Mouse (Mus musculus) limb, embryonic 14.5 days (tissue): ENCODE results near the gene Parva. TPM values are rescaled to one million over a fixed set of nuclear protein-coding genes. Genes with fewer than 3 reads are reported as not detected.
A peak's percentile ranks its signal among the peaks of the same experiment; 100 is the strongest.

ENCODE experiments used
- ATAC-seq: fragments of 200-750 bp; cut with Nextera tagmentation; 2 replicates; pipeline ENCODE4 v1.8.0; 2017; ENCODE audit warnings: low read depth, moderate number of reproducible peaks, moderate TSS enrichment; ENCODE audit not compliant: low FRiP score
- DNase-seq: peaks from one replicate; pipeline ENCODE4 v3.0.0-alpha.2; 2015; ENCODE audit warnings: low spot score
- H3K27ac ChIP-seq: fragments of 300-500 bp; sonication (generic); replicated peaks from 2 replicates; pipeline ENCODE4 v1.5.1; 2014; ENCODE audit warnings: low read depth, mild to moderate bottlenecking, low read length, moderate library complexity, mixed read lengths
- H3K27me3 ChIP-seq: fragments of 300-500 bp; sonication (generic); 2 replicates; pipeline ENCODE4 v1.6.1; 2014; ENCODE audit warnings: low read length, mixed read lengths; ENCODE audit not compliant: control insufficient read depth, insufficient read depth
- H3K36me3 ChIP-seq: fragments of 300-500 bp; sonication (generic); 2 replicates; pipeline ENCODE4 v1.6.1; 2014; ENCODE audit warnings: mild to moderate bottlenecking, low read length, moderate library complexity, mixed read lengths; ENCODE audit not compliant: control insufficient read depth, insufficient read depth
- H3K4me1 ChIP-seq: fragments of 300-500 bp; sonication (generic); 2 replicates; pipeline ENCODE4 v1.6.1; 2014; ENCODE audit warnings: antibody characterized with exemption, low read length, mixed read lengths; ENCODE audit not compliant: control insufficient read depth, insufficient read depth
- H3K4me2 ChIP-seq: fragments of 300-500 bp; sonication (generic); replicated peaks from 2 replicates; pipeline ENCODE4 v1.6.1; 2014; ENCODE audit warnings: low read depth, mild to moderate bottlenecking, low read length, moderate library complexity; ENCODE audit not compliant: severe bottlenecking
- H3K4me3 ChIP-seq: fragments of 300-500 bp; sonication (generic); replicated peaks from 2 replicates; pipeline ENCODE4 v1.5.1; 2014; ENCODE audit warnings: low read length
- H3K9ac ChIP-seq: fragments of 300-500 bp; sonication (generic); 2 replicates; pipeline ENCODE4 v1.6.1; 2014; ENCODE audit warnings: mild to moderate bottlenecking, low read depth, low read length, moderate library complexity; ENCODE audit not compliant: severe bottlenecking
- H3K9me3 ChIP-seq: fragments of 300-500 bp; sonication (generic); 2 replicates; pipeline ENCODE4 v1.6.1; 2016; ENCODE audit warnings: low read length; ENCODE audit not compliant: control insufficient read depth
- POLR2A ChIP-seq: fragments of 200-500 bp; IDR thresholded peaks from 2 replicates; pipeline ENCODE4 v1.8.0; 2012; ENCODE audit warnings: inconsistent platforms, mild to moderate bottlenecking, moderate library complexity, borderline replicate concordance; ENCODE audit not compliant: insufficient read depth, insufficient read length; ENCODE audit errors: extremely low read depth
- WGBS: fragments of 180-500 bp; shearing (Covaris S2); extraction: QIAGEN DNeasy Blood & Tissue Kit; methylation state at CpG from one replicate; pipeline ENCODE4 v1.1.7; 2014; 5-methylcytosine and 5-hydroxymethylcytosine counted together
- polyA plus RNA-seq, 2 experiments: library from polyadenylated mRNA; depleted of rRNA in 1 of 2; stranded (reverse) in 1 of 2; unstranded in 1 of 2; fragments of >200 nt; fragmentation: Nextera tagmentation in 1 of 2; extraction: Ambion mirVana in 1 of 2; gene quantifications; 2 replicates each; pipeline versions ENCODE4 v1.2.1 to v1.2.3; 2012 to 2014

Gene Parva
- polyA plus RNA-seq, 2 experiments, result 82.2 to 88.8 TPM

- Histone ChIP-seq H3K36me3 (no peaks in the 10 kb centered on the region), H3K9ac (no peak overlapping the region), H3K9me3 (no peaks in the 10 kb centered on the region), H3K27ac (peak overlapping the region; percentile 77), H3K4me1 (peaks cover 62% of the 10 kb centered on the region), H3K27me3 (no peaks in the 10 kb centered on the region), H3K4me3 (no peak overlapping the region), H3K4me2 (peak overlapping the region; percentile 33)
- 13% methylated on average over 6 of the region's 6 CpGs for WGBS
- ATAC-seq, result peak; percentile 23; the same call in 1 of the 2 replicates
- TF ChIP-seq POLR2A, result no peak
- peak; percentile 57 for DNase-seq
Observed at GRCm38 (mm10) chr7:112503448-112503847, 76.1 kb downstream of the Parva start.

DNA sequence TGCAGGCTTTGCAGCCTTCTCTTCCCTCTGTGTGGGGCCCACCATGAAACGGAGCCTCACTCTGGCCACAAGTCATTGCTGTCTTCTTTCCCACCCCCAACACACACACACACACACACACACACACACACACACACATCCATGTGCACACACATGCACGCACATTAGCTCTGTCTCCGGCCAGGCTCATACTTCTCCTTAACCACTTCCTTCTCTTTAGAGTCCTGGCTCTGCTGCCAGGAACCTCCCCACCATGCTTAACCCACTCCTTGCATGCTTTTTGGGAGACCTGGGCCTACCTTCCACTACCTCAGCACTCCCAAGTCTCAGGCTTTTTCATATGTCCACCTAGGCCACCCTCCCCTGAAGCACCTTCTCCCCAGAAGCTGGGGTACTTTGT lies 76.6 kb downstream of the Parva start:
- H3K4me1 ChIP-seq, result peaks cover 63% of the 10 kb centered on the region
- no peaks in the 10 kb centered on the region for H3K27me3 ChIP-seq
- H3K27ac ChIP-seq, result peak overlapping the region; percentile 77
- DNase-seq, result no peak
- H3K9me3 ChIP-seq, result no peaks in the 10 kb centered on the region
- 13% methylated on average over 3 of the region's 3 CpGs for WGBS
- TF ChIP-seq POLR2A, result no peak
- no peak for ATAC-seq
- no peak overlapping the region for H3K4me3 ChIP-seq
- H3K9ac ChIP-seq, result no peak overlapping the region
- H3K36me3 ChIP-seq, result no peaks in the 10 kb centered on the region
- no peak overlapping the region for H3K4me2 ChIP-seq

- Histone ChIP-seq H3K4me2 (no peak overlapping the region), H3K27ac (no peak overlapping the region), H3K9ac (no peak overlapping the region), H3K4me1 (peaks cover 49% of the 10 kb centered on the region), H3K9me3 (no peaks in the 10 kb centered on the region), H3K4me3 (no peak overlapping the region), H3K36me3 (no peaks in the 10 kb centered on the region), H3K27me3 (no peaks in the 10 kb centered on the region)
- TF ChIP-seq POLR2A, result no peak
- WGBS, result 67% methylated on average over 8 of the region's 8 CpGs
- ATAC-seq (no peak), DNase-seq (no peak)
Observed at GRCm38 (mm10) chr7:112509107-112509506, 81.8 kb downstream of the Parva start.

- H3K36me3 ChIP-seq, result no peaks in the 10 kb centered on the region
- H3K4me2 ChIP-seq, result no peak overlapping the region
- TF ChIP-seq POLR2A, result no peak
- 29% methylated on average over 10 of the region's 10 CpGs for whole genome bisulfite sequencing
- no peak overlapping the region for H3K9ac ChIP-seq
- DNase-seq (no peak), ATAC-seq (no peak; the same call in 1 of the 2 replicates)
- H3K27ac ChIP-seq, result no peak overlapping the region
- H3K9me3 ChIP-seq, result no peaks in the 10 kb centered on the region
- peaks cover 45% of the 10 kb centered on the region for H3K4me1 ChIP-seq
- no peaks in the 10 kb centered on the region for H3K27me3 ChIP-seq
- H3K4me3 ChIP-seq, result no peak overlapping the region
Observed at GRCm38 (mm10) chr7:112510336-112511048, 83.2 kb downstream of the Parva start.

GRCm38 (mm10) chr7:112511309-112511708 lies 84.0 kb downstream of the Parva start:
- Histone ChIP-seq H3K9me3 (no peaks in the 10 kb centered on the region), H3K4me2 (no peak overlapping the region), H3K9ac (no peak overlapping the region), H3K27ac (no peak overlapping the region), H3K27me3 (no peaks in the 10 kb centered on the region), H3K36me3 (no peaks in the 10 kb centered on the region), H3K4me1 (peaks cover 40% of the 10 kb centered on the region), H3K4me3 (no peak overlapping the region)
- ATAC-seq, result no peak
- WGBS, result 72% methylated on average over 8 of the region's 8 CpGs
- no peak for DNase-seq
- no peak for TF ChIP-seq POLR2A

DNA sequence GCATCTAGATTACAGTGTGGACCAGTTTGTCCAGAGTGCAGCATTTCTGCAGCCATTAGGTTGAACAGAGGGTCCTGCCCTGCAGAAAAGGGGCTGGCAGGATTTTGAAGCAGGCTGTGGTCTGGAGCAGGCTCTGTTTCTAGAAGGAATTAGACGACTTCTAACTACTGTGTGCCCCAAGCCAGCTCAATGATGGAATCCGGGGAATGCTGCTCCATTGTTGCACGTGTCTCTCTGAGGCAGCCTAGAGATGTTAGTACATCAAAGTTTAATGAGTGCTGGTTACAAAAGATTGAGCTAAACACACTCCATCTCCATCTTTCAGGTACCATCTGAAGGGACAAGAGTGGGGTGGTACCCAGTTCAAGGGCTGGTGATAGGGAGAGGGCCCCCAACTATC lies 85.0 kb downstream of the Parva start:
- no peak overlapping the region for H3K4me2 ChIP-seq
- 29% methylated on average over 3 of the region's 3 CpGs for WGBS
- no peak overlapping the region for H3K4me3 ChIP-seq
- H3K4me1 ChIP-seq, result peaks cover 40% of the 10 kb centered on the region
- H3K36me3 ChIP-seq, result no peaks in the 10 kb centered on the region
- no peaks in the 10 kb centered on the region for H3K27me3 ChIP-seq
- 0 out of 2 replicates have a peak overlapping the region, but pooled peaks have one; percentile 19 for H3K27ac ChIP-seq
- no peak for ATAC-seq
- TF ChIP-seq POLR2A, result no peak
- no peaks in the 10 kb centered on the region for H3K9me3 ChIP-seq
- DNase-seq, result no peak
- no peak overlapping the region for H3K9ac ChIP-seq
